In genomic region chr9:79760076-79760475, GRCm38 (mm10) we compare ENCODE assay signal across 8 mouse cellular contexts. TPM values are rescaled to one million over a fixed set of nuclear protein-coding genes. Genes with fewer than 3 reads are reported as not detected.
DNase-seq lines count a peak whose midpoint lies in the region; ATAC-seq and TF ChIP-seq lines count a peak whose summit lies in the region.

No protein-coding gene starts in this region.

- no peaks in the 10 kb centered on the region for H3K27me3 ChIP-seq in hindbrain, embryonic 16.5 days (replicated peaks; ENCODE audit: control insufficient read depth, insufficient read depth, low read length)
- no peaks in the 10 kb centered on the region for H3K27me3 ChIP-seq in midbrain, embryonic 13.5 days

- WGBS in hindbrain, embryonic 16.5 days: 6% methylated on average over 14 of the region's 14 CpGs
- WGBS in midbrain, embryonic 13.5 days: 9% methylated on average over 14 of the region's 14 CpGs

- peak overlapping the region; percentile 92 for H3K27ac ChIP-seq in gastrocnemius, adult 2 months
- H3K27ac ChIP-seq in hindbrain, embryonic 16.5 days (ENCODE audit: low read depth, low read length): peak overlapping the region; percentile 90
- H3K27ac ChIP-seq in midbrain, embryonic 13.5 days: peak overlapping the region; percentile 86

- peak overlapping the region; percentile 87 for H3K4me3 ChIP-seq in gastrocnemius, adult 2 months
- peak overlapping the region; percentile 89 for H3K4me3 ChIP-seq in hindbrain, embryonic 16.5 days (ENCODE audit: low read length)
- H3K4me3 ChIP-seq in midbrain, embryonic 13.5 days (replicated peaks): peak overlapping the region; percentile 68

- no peak for ATAC-seq in hindbrain, embryonic 16.5 days
- peak; percentile 67 for ATAC-seq in midbrain, embryonic 13.5 days

- peaks cover 11% of the 10 kb centered on the region for H3K4me1 ChIP-seq in hindbrain, embryonic 16.5 days (ENCODE audit: control insufficient read depth, insufficient read depth, low read depth, low read length)
- peaks cover 19% of the 10 kb centered on the region for H3K4me1 ChIP-seq in midbrain, embryonic 13.5 days (replicated peaks)

- peak overlapping the region; percentile 89 for H3K4me2 ChIP-seq in hindbrain, embryonic 16.5 days (ENCODE audit: low read length)
- H3K4me2 ChIP-seq in midbrain, embryonic 13.5 days (replicated peaks): peak overlapping the region; percentile 71

- no peaks in the 10 kb centered on the region for H3K9me3 ChIP-seq in hindbrain, embryonic 16.5 days (ENCODE audit: control insufficient read depth, low read length)
- no peaks in the 10 kb centered on the region for H3K9me3 ChIP-seq in midbrain, embryonic 13.5 days

- TF ChIP-seq CTCF in gastrocnemius, adult 2 months (IDR thresholded peaks at IDR 0.05): no peak

- intact Hi-C loops in gastrocnemius, adult 2 months (cut with DNase I): loop anchor here (2.0 kb wide), 1 partner anchor 33 kb away; the partner anchor contains the start of gene Tmem30a

- peak overlapping the region; percentile 89 for H3K9ac ChIP-seq in hindbrain, embryonic 16.5 days (ENCODE audit: low read depth, low read length)
- H3K9ac ChIP-seq in midbrain, embryonic 13.5 days (replicated peaks): peak overlapping the region; percentile 78

- no peak for DNase-seq in gastrocnemius, adult 2 months
- DNase-seq in gastrocnemius, postnatal 25 days: no peak
- peak; percentile 3 for DNase-seq in thymus, postnatal 0 days (ENCODE audit: low spot score)
- no peak for DNase-seq in thymus, adult 18-20 months
- DNase-seq in urinary bladder, adult 2 months (ENCODE audit: low spot score): no peak
- no peak for DNase-seq in ovary, postnatal 10 days (ENCODE audit: low spot score)

- H3K36me3 ChIP-seq in hindbrain, embryonic 16.5 days (ENCODE audit: control insufficient read depth, insufficient read depth, low read length): peaks cover 4% of the 10 kb centered on the region
- H3K36me3 ChIP-seq in midbrain, embryonic 13.5 days: peaks cover 17% of the 10 kb centered on the region

RNA-seq across cellular contexts. Expression of gene Cox7a2, which starts 0.4 kb away (rescaled TPM):
- 100 to 1,000 TPM; 330 to 468 TPM for total RNA-seq in gastrocnemius, adult 2 months (2021)
- 100 to 1,000 TPM; 398 to 435 TPM for total RNA-seq in gastrocnemius, postnatal 25 days (2021)
- polyA plus RNA-seq in thymus, postnatal 0 days (2015; fragmentation: Nextera tagmentation; extraction: Ambion mirVana): 879 and 918 TPM in 2 replicates
- polyA plus RNA-seq in hindbrain, embryonic 16.5 days (2015; fragmentation: Nextera tagmentation; extraction: Ambion mirVana): 783 and 904 TPM in 2 replicates
- polyA plus RNA-seq in midbrain, embryonic 13.5 days (2015; fragmentation: Nextera tagmentation; extraction: Ambion mirVana): 773 and 803 TPM in 2 replicates
- polyA plus RNA-seq in urinary bladder, adult 2 months (2012; rRNA removed): 399 and 458 TPM in 2 replicates

RNA-seq across cellular contexts. Expression of gene Tmem30a, which starts 33.2 kb away (rescaled TPM):
- total RNA-seq in gastrocnemius, adult 2 months (2021): 10 to 100 TPM; 53.8 to 54.7 TPM
- total RNA-seq in gastrocnemius, postnatal 25 days (2021): 10 to 100 TPM; 38.3 to 43.9 TPM
- polyA plus RNA-seq in thymus, postnatal 0 days (2015; fragmentation: Nextera tagmentation; extraction: Ambion mirVana): 51.6 and 52.7 TPM in 2 replicates
- polyA plus RNA-seq in hindbrain, embryonic 16.5 days (2015; fragmentation: Nextera tagmentation; extraction: Ambion mirVana): 122 and 127 TPM in 2 replicates
- 109 TPM in 2 replicates for polyA plus RNA-seq in midbrain, embryonic 13.5 days (2015; fragmentation: Nextera tagmentation; extraction: Ambion mirVana)
- 40.8 and 55.1 TPM in 2 replicates for polyA plus RNA-seq in urinary bladder, adult 2 months (2012; rRNA removed)

RNA-seq across cellular contexts. Expression of gene Col12a1, which starts 41.4 kb away (rescaled TPM):
- total RNA-seq in gastrocnemius, adult 2 months (2021): 10 to 100 TPM in 1 of 2 experiments, 1 to 10 TPM in 1; 4.5 to 16.4 TPM
- total RNA-seq in gastrocnemius, postnatal 25 days (2021): 10 to 100 TPM in 1 of 2 experiments, 1 to 10 TPM in 1; 8.8 to 20.8 TPM
- 3.9 and 5.5 TPM in 2 replicates for polyA plus RNA-seq in thymus, postnatal 0 days (2015; fragmentation: Nextera tagmentation; extraction: Ambion mirVana)
- polyA plus RNA-seq in hindbrain, embryonic 16.5 days (2015; fragmentation: Nextera tagmentation; extraction: Ambion mirVana): 7.4 and 10.4 TPM in 2 replicates
- polyA plus RNA-seq in midbrain, embryonic 13.5 days (2015; fragmentation: Nextera tagmentation; extraction: Ambion mirVana): 3.0 and 4.1 TPM in 2 replicates
- 201 and 217 TPM in 2 replicates for polyA plus RNA-seq in urinary bladder, adult 2 months (2012; rRNA removed)

Comparison
In these comparisons a context has a peak if more than half of its experiments do, and no peak if none do; other contexts are left out.
1. RNA of gene Col12a1, which starts 41.4 kb away (polyA plus RNA-seq): 201 to 217 TPM in urinary bladder, adult 2 months; 7.4 to 10.4 TPM in hindbrain, embryonic 16.5 days, 3.9 to 5.5 TPM in thymus, postnatal 0 days and 3.0 to 4.1 TPM in midbrain, embryonic 13.5 days; every median in the first group is over 10 times any median in the second.
2. Peak in every context shown above with its lines, with median percentiles within 50 percentile points of each other: H3K27ac ChIP-seq and H3K4me3 ChIP-seq.